Mouse (Mus musculus) R1 (cell line): Measurements from ENCODE around the gene Phka1.

Experiments
- DNase-seq: peaks from one replicate; pipeline ENCODE4 v3.0.0-alpha.2; 2018; ENCODE audit warnings: low read depth, low spot score

The Phka1 gene

DNA sequence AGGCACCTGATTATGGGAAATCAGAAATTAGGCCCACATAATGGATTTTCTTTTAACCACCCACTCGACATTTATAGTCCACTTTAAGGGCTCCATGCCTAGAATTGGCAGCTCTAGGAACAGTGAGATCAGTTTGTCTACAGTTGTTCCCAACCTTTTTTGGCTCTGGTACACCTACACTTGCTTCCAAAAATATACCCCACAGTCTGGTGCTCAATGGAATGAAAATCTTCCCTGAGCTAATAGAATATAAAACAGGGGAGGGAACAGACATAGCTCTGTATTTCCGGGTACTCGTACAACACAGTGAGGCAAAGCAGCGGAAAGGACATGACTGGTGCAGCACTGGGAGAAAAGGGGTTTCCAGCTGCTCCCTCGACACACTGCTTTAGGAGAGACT, 168.5 kb downstream of the Phka1 start:
- DNase-seq: no peak
